Mouse (Mus musculus) testis, adult 2 months (tissue): Measurements from ENCODE around the gene Gorab.

Experiments
- CTCF ChIP-seq: fragments of 200-500 bp; IDR thresholded peaks from 2 replicates; pipeline ENCODE4 v1.5.1; 2012; ENCODE audit warnings: low read depth, mild to moderate bottlenecking, inconsistent platforms, low read length, moderate library complexity; ENCODE audit not compliant: control insufficient read depth, insufficient read depth, insufficient replicate concordance
- POLR2A ChIP-seq: fragments of 200-500 bp; IDR thresholded peaks from 2 replicates; pipeline ENCODE4 v1.6.1; 2012; ENCODE audit warnings: low read depth, mild to moderate bottlenecking, inconsistent platforms, low read length, moderate library complexity; ENCODE audit not compliant: control insufficient read depth

GRCm38 (mm10) chr1:163377924-163378323, 25.5 kb downstream of the Gorab start:
- TF ChIP-seq CTCF (no peak), POLR2A (no peak)
